Mouse (Mus musculus): ENCODE data around the gene Olfr1057.

GRCm38 (mm10) chr2:86350184-86350583 lies 28.0 kb downstream of the Olfr1057 start, which contains the start of gene Olfr1055:
- TF ChIP-seq MXI1 (IDR thresholded peaks at IDR 0.05; ENCODE audit: low read depth, low read length) (no peak), NELFE (IDR thresholded peaks at IDR 0.05; ENCODE audit: low read depth, low read length) (no peak), HCFC1 (IDR thresholded peaks at IDR 0.05; ENCODE audit: low read depth, low read length) (no peak), MAFK (IDR thresholded peaks at IDR 0.05; ENCODE audit: borderline replicate concordance, low read depth, low read length) (no peak), CTCF (IDR thresholded peaks at IDR 0.05 in 2 of 3, conservative IDR thresholded peaks at IDR 0.05 in 1 of 3; ENCODE audit: control insufficient read depth in 1 of 3, insufficient read depth in 1 of 3, low read depth in 2 of 3, low read length in 3 of 3, poor library complexity in 1 of 3, severe bottlenecking in 1 of 3) (no peak), EP300 (IDR thresholded peaks at IDR 0.05; ENCODE audit: low read depth in 1 of 2, low read length in 2 of 2) (no peak), CHD2 (IDR thresholded peaks at IDR 0.05; ENCODE audit: low read length) (no peak), MAX (IDR thresholded peaks at IDR 0.05; ENCODE audit: low read length) (no peak), POLR2A (IDR thresholded peaks at IDR 0.05; ENCODE audit: control insufficient read depth in 1 of 2, insufficient read depth in 1 of 2, low read depth in 1 of 2, low read length in 2 of 2, poor library complexity in 1 of 2) (no peak), ZNF384 (IDR thresholded peaks at IDR 0.05; ENCODE audit: low read depth, low read length) (no peak), MEF2A (IDR thresholded peaks at IDR 0.05; ENCODE audit: extremely low read depth, insufficient replicate concordance, low read depth, low read length, poor library complexity, severe bottlenecking) (no peak), ZC3H11A (IDR thresholded peaks at IDR 0.05; ENCODE audit: low read depth, low read length) (no peak), E2F4 (IDR thresholded peaks at IDR 0.05; ENCODE audit: borderline replicate concordance, low read depth, low read length) (no peak), GATA1 (IDR thresholded peaks at IDR 0.05; ENCODE audit: low read depth, low read length) (no peak)
